Mouse (Mus musculus) ES-E14 (cell line): ENCODE measurements around the gene Slc2a5.

Experiments
- HCFC1 ChIP-seq: IDR thresholded peaks from 2 replicates; pipeline ENCODE4 v1.6.1; 2012; ENCODE audit warnings: low read length, inconsistent platforms, borderline replicate concordance; ENCODE audit not compliant: insufficient read depth
- MAFK ChIP-seq: IDR thresholded peaks from 2 replicates; pipeline ENCODE4 v1.6.1; 2014; ENCODE audit warnings: mild to moderate bottlenecking, low read depth, low read length, inconsistent platforms; ENCODE audit not compliant: insufficient read depth
- ZNF384 ChIP-seq: IDR thresholded peaks from 2 replicates; pipeline ENCODE4 v1.6.1; 2012; ENCODE audit warnings: low read depth, low read length, inconsistent platforms

DNA sequence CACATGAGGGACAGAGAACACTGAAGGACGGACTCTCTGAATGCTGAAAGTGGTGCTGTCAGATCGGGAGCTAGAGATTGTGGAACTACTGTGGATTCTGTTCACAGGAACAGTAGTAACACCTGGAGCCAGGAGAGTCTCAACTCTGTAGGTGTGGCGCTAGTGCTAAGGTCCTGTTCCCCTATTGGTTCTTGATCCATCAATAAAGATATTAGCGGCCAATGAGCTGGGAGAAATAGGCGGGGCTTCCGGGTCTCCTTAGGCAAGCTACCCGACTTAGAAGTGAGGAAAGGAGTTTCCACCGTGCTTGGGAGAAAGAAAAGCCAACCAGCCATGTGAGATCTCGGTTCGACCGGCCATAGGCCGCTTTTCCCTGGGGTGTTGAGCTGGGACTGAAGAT lies 25.2 kb downstream of the Slc2a5 start:
- no peak for TF ChIP-seq HCFC1
- TF ChIP-seq MAFK = no peak
- TF ChIP-seq ZNF384 = no peak
